9 mouse cellular contexts compared by ENCODE assay signal in the genomic region with DNA sequence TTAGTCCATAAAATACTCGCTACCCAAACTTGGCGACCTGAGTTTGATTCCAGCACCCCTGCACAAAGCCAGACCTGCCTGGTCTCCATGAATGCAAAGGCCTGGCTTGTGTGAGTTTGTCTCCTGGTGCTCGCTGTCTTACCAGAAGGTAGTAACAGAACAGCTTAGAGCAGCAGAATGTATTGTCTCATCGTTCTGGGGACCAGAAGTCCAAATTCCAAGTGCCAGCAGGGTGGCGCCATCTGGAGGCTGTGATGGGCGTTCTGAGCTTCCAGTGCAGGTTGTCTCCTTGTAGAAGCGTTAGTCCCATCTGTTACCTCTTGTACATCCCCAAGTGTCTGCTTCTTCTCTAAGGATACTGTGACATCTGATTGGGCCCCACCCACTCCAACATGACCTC. TPM values are rescaled to one million over a fixed set of nuclear protein-coding genes. Genes with fewer than 3 reads are reported as not detected.
DNase-seq lines count a peak whose midpoint lies in the region; TF ChIP-seq lines count a peak whose summit lies in the region.
"Had no signal": no experiment of that assay in that cellular context is flagged by ENCODE, and none has a peak within 500 bp of the region (broad histone marks: within the 10 kb centered on the region; RNA-seq: fewer than 3 reads in every experiment).

No protein-coding gene starts in this region.

- peak overlapping the region; percentile 86 for H3K27ac ChIP-seq in hindbrain, embryonic 10.5 days
- H3K27ac ChIP-seq in olfactory bulb, adult 2 months (ENCODE audit: insufficient read depth, low read depth, low read length): no peak overlapping the region
- H3K27ac ChIP-seq: limb, embryonic 12.5 days had no signal

- 0 out of 2 replicates have a peak, but pooled peaks have one; percentile 29 for TF ChIP-seq CTCF in olfactory bulb, adult 2 months (IDR thresholded peaks at IDR 0.05; ENCODE audit: insufficient read depth, low read depth, low read length)

- H3K27me3 ChIP-seq in hindbrain, embryonic 10.5 days (ENCODE audit: insufficient read depth, poor library complexity, severe bottlenecking): peaks cover 18% of the 10 kb centered on the region

- H3K4me1 ChIP-seq in hindbrain, embryonic 10.5 days (replicated peaks): peaks cover 22% of the 10 kb centered on the region
- peaks cover 20% of the 10 kb centered on the region for H3K4me1 ChIP-seq in olfactory bulb, adult 2 months (ENCODE audit: control insufficient read depth, insufficient read depth, low read length)

- H3K36me3 ChIP-seq in hindbrain, embryonic 10.5 days: no peaks in the 10 kb centered on the region
- H3K36me3 ChIP-seq: limb, embryonic 12.5 days had no signal

- no peaks in the 10 kb centered on the region for H3K9me3 ChIP-seq in hindbrain, embryonic 10.5 days
- H3K9me3 ChIP-seq: limb, embryonic 12.5 days had no signal

- WGBS in hindbrain, embryonic 10.5 days: 40% methylated on average over 7 of the region's 7 CpGs
- 32% methylated on average over 7 of the region's 7 CpGs for WGBS in olfactory bulb, adult 2 months

- DNase-seq in lung, postnatal 14 days: peak; percentile 14
- no peak for DNase-seq in lung, postnatal 10 days
- peak; percentile 58 for DNase-seq in cerebellum, adult 11-12 months
- peak; percentile 63 for DNase-seq in hindbrain, embryonic 10.5 days (ENCODE audit: low spot score)
- peak; percentile 75 to 77 for DNase-seq in layer of hippocampus, postnatal 10 days (ENCODE audit: low spot score in 2 of 2)
- no peak for DNase-seq in gastrocnemius, adult 8-10 months (ENCODE audit: low spot score in 2 of 2)
- DNase-seq in adrenal gland, adult 18-20 months (ENCODE audit: low spot score in 2 of 2): no peak

- no peak for TF ChIP-seq POLR2A in olfactory bulb, adult 2 months (IDR thresholded peaks at IDR 0.05; ENCODE audit: insufficient read depth, low read depth, low read length)

- H3K4me3 ChIP-seq in hindbrain, embryonic 10.5 days: no peak overlapping the region; the same call in 1 of the 2 replicates
- H3K4me3 ChIP-seq in olfactory bulb, adult 2 months (ENCODE audit: insufficient read depth, low read depth, low read length): no peak overlapping the region
- H3K4me3 ChIP-seq: limb, embryonic 12.5 days had no signal

RNA-seq across cellular contexts. Expression of gene Sec14l1, which starts 57.5 kb away (rescaled TPM):
- 57.0 and 58.2 TPM in 2 replicates for polyA plus RNA-seq in hindbrain, embryonic 10.5 days (2016; fragmentation: Nextera tagmentation; extraction: Ambion mirVana)
- total RNA-seq in layer of hippocampus, postnatal 10 days (2021): 100 to 1,000 TPM; 151 to 152 TPM
- not detected in 2 replicates for polyA plus RNA-seq in olfactory bulb, adult 2 months (2012; ENCODE audit: insufficient read depth, insufficient read length, low replicate concordance, missing spikeins)
- 10 to 100 TPM; 42.6 to 56.1 (median 50.7) TPM for total RNA-seq in gastrocnemius, adult 8-10 months (2022)
- 100 to 1,000 TPM; 106 to 159 TPM for total RNA-seq in adrenal gland, adult 18-20 months (2021)

Comparison
In these comparisons a context has a peak if more than half of its experiments do, and no peak if none do; other contexts are left out.
1. DNase-seq: peak in lung, postnatal 14 days (single experiment), cerebellum, adult 11-12 months (single experiment), hindbrain, embryonic 10.5 days (single experiment) and layer of hippocampus, postnatal 10 days (2 of 2); none in lung, postnatal 10 days (single experiment), gastrocnemius, adult 8-10 months (0 of 2) and adrenal gland, adult 18-20 months (0 of 2).